Mouse (Mus musculus) macrophage (primary cell): ENCODE data around the gene Pbxip1. TPM values are rescaled to one million over a fixed set of nuclear protein-coding genes. Genes with fewer than 3 reads are reported as not detected.

ENCODE experiments used
- polyA plus RNA-seq: library from polyadenylated mRNA; stranded (reverse); fragments of 250-400 nt; gene quantifications from 3 replicates; pipeline ENCODE4 v1.2.4, GENCODE M21; 2018; ENCODE audit warnings: inconsistent platforms

The Pbxip1 gene
- polyA plus RNA-seq, 1 experiment from 2014 or later = 5.3 TPM

Other genes starting within 250 kb of the Pbxip1 start
- gene Gba, start 233.8 kb upstream of the Pbxip1 start, polyA plus RNA-seq = 205 to 294 TPM (median 220 TPM) in 3 replicates
- 0.17 to 0.68 TPM (median 0.34 TPM) in 3 replicates for gene Thbs3, start 221.5 kb upstream of the Pbxip1 start, polyA plus RNA-seq
- 55.2 to 102 TPM (median 79.3 TPM) in 3 replicates for gene Mtx1, start 209.6 kb upstream of the Pbxip1 start, polyA plus RNA-seq
- gene Muc1, start 207.6 kb upstream of the Pbxip1 start, polyA plus RNA-seq = not detected in 3 replicates
- 30.5 to 54.3 TPM (median 43.8 TPM) in 3 replicates for gene Krtcap2, start 190.7 kb upstream of the Pbxip1 start, polyA plus RNA-seq
- gene Trim46, start 190.4 kb upstream of the Pbxip1 start, polyA plus RNA-seq = 0.22 TPM in 1 of 3 replicates, not detected in the others
- 23.7 to 90.4 TPM (median 70.3 TPM) in 3 replicates for gene Dpm3, start 177.3 kb upstream of the Pbxip1 start, polyA plus RNA-seq
- gene Slc50a1, start 166.1 kb upstream of the Pbxip1 start, polyA plus RNA-seq = 18.0 to 31.9 TPM (median 31.9 TPM) in 3 replicates
- gene Efna1, start 155.6 kb upstream of the Pbxip1 start, polyA plus RNA-seq = 0.20 to 0.25 TPM in 2 of 3 replicates, not detected in the other
- not detected in 3 replicates for gene Efna3, start 113.7 kb upstream of the Pbxip1 start, polyA plus RNA-seq
- gene Efna4, start 98.7 kb upstream of the Pbxip1 start, polyA plus RNA-seq = not detected in 3 replicates
- 143 to 250 TPM (median 157 TPM) in 3 replicates for gene Adam15, start 86.7 kb upstream of the Pbxip1 start, polyA plus RNA-seq
- gene Dcst2, start 74.7 kb upstream of the Pbxip1 start, polyA plus RNA-seq = not detected in 3 replicates
- gene Dcst1, start 71.5 kb upstream of the Pbxip1 start, polyA plus RNA-seq = not detected in 3 replicates
- gene Zbtb7b, start 41.9 kb upstream of the Pbxip1 start, polyA plus RNA-seq = 41.6 to 50.1 TPM (median 42.1 TPM) in 3 replicates
- gene Lenep, start 33.9 kb upstream of the Pbxip1 start, polyA plus RNA-seq = not detected in 3 replicates
- 11.3 to 17.1 TPM (median 16.4 TPM) in 3 replicates for gene Flad1, start 24.8 kb upstream of the Pbxip1 start, polyA plus RNA-seq
- gene Cks1b, start 18.3 kb upstream of the Pbxip1 start, polyA plus RNA-seq = 6.1 to 27.6 TPM (median 13.1 TPM) in 3 replicates
- gene Shc1, start 18.3 kb upstream of the Pbxip1 start, polyA plus RNA-seq = 32.7 to 33.3 TPM (median 32.9 TPM) in 3 replicates
- gene Pygo2, start 6.5 kb upstream of the Pbxip1 start, polyA plus RNA-seq = 7.7 to 18.5 TPM (median 16.4 TPM) in 3 replicates
- 15.3 to 25.4 TPM (median 21.3 TPM) in 3 replicates for gene Pmvk, start 17.8 kb downstream of the Pbxip1 start, polyA plus RNA-seq
- gene Kcnn3, start 83.5 kb downstream of the Pbxip1 start, polyA plus RNA-seq = 0.02 to 0.03 TPM in 2 of 3 replicates, not detected in the other